Mouse (Mus musculus): ENCODE measurements around the gene Nup98.

GRCm38 (mm10) chr7:102205646-102206045 lies 4.3 kb downstream of the Nup98 start:
- TF ChIP-seq POLR2A (IDR thresholded peaks at IDR 0.05; ENCODE audit: insufficient read depth, low read depth, low read length) (no peak), CTCF (IDR thresholded peaks at IDR 0.05; ENCODE audit: insufficient read depth, low read depth, low read length) (no peak)
